Mouse (Mus musculus): ENCODE results near the gene Hmgcl. TPM values are rescaled to one million over a fixed set of nuclear protein-coding genes. Genes with fewer than 3 reads are reported as not detected.

Hmgcl gene
- polyA plus RNA-seq, 1 experiment from 2014 or later = 147 TPM

- Histone ChIP-seq H3K36me3 (ENCODE audit: control insufficient read depth, insufficient read depth, low read length) (peaks cover 38% of the 10 kb centered on the region), H3K4me3 (ENCODE audit: low read length) (no peak overlapping the region), H3K27ac (ENCODE audit: low read length) (no peak overlapping the region), H3K9ac (ENCODE audit: low read depth, low read length) (no peak overlapping the region), H3K27me3 (replicated peaks; ENCODE audit: control insufficient read depth, insufficient read depth, low read length) (no peaks in the 10 kb centered on the region), H3K9me3 (ENCODE audit: control insufficient read depth, low read length) (no peaks in the 10 kb centered on the region), H3K4me2 (ENCODE audit: low read depth, low read length) (no peak overlapping the region), H3K4me1 (ENCODE audit: control insufficient read depth, insufficient read depth, low read length) (no peaks in the 10 kb centered on the region)
- ATAC-seq = no peak
- 87% methylated on average over 8 of the region's 8 CpGs for WGBS
These were observed 62.7 kb downstream of the Hmgcl start for GRCm38 (mm10) chr4:136008782-136009447.

GRCm38 (mm10) chr4:136010586-136010985, 64.3 kb downstream of the Hmgcl start:
- Histone ChIP-seq H3K4me3 (ENCODE audit: low read length) (no peak overlapping the region), H3K4me1 (ENCODE audit: control insufficient read depth, insufficient read depth, low read length) (no peaks in the 10 kb centered on the region), H3K36me3 (ENCODE audit: control insufficient read depth, insufficient read depth, low read length) (peaks cover 29% of the 10 kb centered on the region), H3K27me3 (replicated peaks; ENCODE audit: control insufficient read depth, insufficient read depth, low read length) (no peaks in the 10 kb centered on the region), H3K9me3 (ENCODE audit: control insufficient read depth, low read length) (no peaks in the 10 kb centered on the region), H3K4me2 (ENCODE audit: low read depth, low read length) (no peak overlapping the region), H3K9ac (ENCODE audit: low read depth, low read length) (no peak overlapping the region), H3K27ac (ENCODE audit: low read length) (no peak overlapping the region)
- no peak for ATAC-seq
- 91% methylated on average over 4 of the region's 4 CpGs for WGBS

Other genes starting within 250 kb of the Hmgcl start
- 6.6 and 7.9 TPM in 2 replicates for gene Il22ra1, start 218.3 kb upstream of the Hmgcl start, polyA plus RNA-seq (2015; fragmentation: Nextera tagmentation; extraction: Ambion mirVana)
- gene Myom3, start 186.7 kb upstream of the Hmgcl start, polyA plus RNA-seq (2015; fragmentation: Nextera tagmentation; extraction: Ambion mirVana) = 0.88 and 1.1 TPM in 2 replicates
- 146 and 157 TPM in 2 replicates for gene Srsf10, start 90.7 kb upstream of the Hmgcl start, polyA plus RNA-seq (2015; fragmentation: Nextera tagmentation; extraction: Ambion mirVana)
- 165 and 171 TPM in 2 replicates for gene Pnrc2, start 72.6 kb upstream of the Hmgcl start, polyA plus RNA-seq (2015; fragmentation: Nextera tagmentation; extraction: Ambion mirVana)
- 0.43 and 0.66 TPM in 2 replicates for gene Cnr2, start 51.1 kb upstream of the Hmgcl start, polyA plus RNA-seq (2015; fragmentation: Nextera tagmentation; extraction: Ambion mirVana)
- gene Fuca1, start 25.7 kb upstream of the Hmgcl start, polyA plus RNA-seq (2015; fragmentation: Nextera tagmentation; extraction: Ambion mirVana) = 214 and 254 TPM in 2 replicates
- 127 and 130 TPM in 2 replicates for gene Gale, start 17.3 kb downstream of the Hmgcl start, polyA plus RNA-seq (2015; fragmentation: Nextera tagmentation; extraction: Ambion mirVana)
- gene Lypla2, start 26.2 kb downstream of the Hmgcl start, polyA plus RNA-seq (2015; fragmentation: Nextera tagmentation; extraction: Ambion mirVana) = 111 and 115 TPM in 2 replicates
- gene Pithd1, start 40.8 kb downstream of the Hmgcl start, polyA plus RNA-seq (2015; fragmentation: Nextera tagmentation; extraction: Ambion mirVana) = 41.3 and 47.2 TPM in 2 replicates
- 34.8 and 35.6 TPM in 2 replicates for gene Eloa, start 75.3 kb downstream of the Hmgcl start, polyA plus RNA-seq (2015; fragmentation: Nextera tagmentation; extraction: Ambion mirVana)
- 407 and 467 TPM in 2 replicates for gene Rpl11, start 107.0 kb downstream of the Hmgcl start, polyA plus RNA-seq (2015; fragmentation: Nextera tagmentation; extraction: Ambion mirVana)
- 232 and 245 TPM in 2 replicates for gene Id3, start 197.0 kb downstream of the Hmgcl start, polyA plus RNA-seq (2015; fragmentation: Nextera tagmentation; extraction: Ambion mirVana)
- 7.5 and 9.3 TPM in 2 replicates for gene E2f2, start 225.9 kb downstream of the Hmgcl start, polyA plus RNA-seq (2015; fragmentation: Nextera tagmentation; extraction: Ambion mirVana)

All from intestine, embryonic 16.5 days (tissue).